Mouse (Mus musculus): ENCODE results near the gene Ing4. TPM values are rescaled to one million over a fixed set of nuclear protein-coding genes. Genes with fewer than 3 reads are reported as not detected.

The Ing4 gene
- polyA plus RNA-seq, 1 experiment from 2014 or later: 105 TPM

- no peak overlapping the region for H3K4me2 ChIP-seq (ENCODE audit: low read depth, low read length)
- no peaks in the 10 kb centered on the region for H3K36me3 ChIP-seq (ENCODE audit: control insufficient read depth, insufficient read depth, low read length)
- H3K27ac ChIP-seq (ENCODE audit: low read depth, low read length): no peak overlapping the region
- H3K9ac ChIP-seq (replicated peaks; ENCODE audit: low read depth, low read length): no peak overlapping the region
- H3K9me3 ChIP-seq (ENCODE audit: control insufficient read depth, low read length): no peaks in the 10 kb centered on the region
- no peak overlapping the region for H3K4me3 ChIP-seq (ENCODE audit: low read depth, low read length)
- peaks cover 22% of the 10 kb centered on the region for H3K4me1 ChIP-seq (ENCODE audit: control insufficient read depth, insufficient read depth, low read length)
- ATAC-seq (ENCODE audit: low read depth): no peak
- WGBS: 92% methylated on average over 5 of the region's 5 CpGs
- no peaks in the 10 kb centered on the region; the same call in 1 of the 2 replicates for H3K27me3 ChIP-seq (ENCODE audit: control insufficient read depth, insufficient read depth, low read length)
Observed at GRCm38 (mm10) chr6:125092372-125092771, 52.8 kb downstream of the Ing4 start.

GRCm38 (mm10) chr6:125094843-125095242 is 55.3 kb downstream of the Ing4 start:
- no peak for ATAC-seq (ENCODE audit: low read depth)

GRCm38 (mm10) chr6:125095391-125096278 is 56.1 kb downstream of the Ing4 start, which contains the start of gene Chd4:
Gene Chd4 (plus strand): TSS chr6:125095981.
- peak within 1 kb of the TSS; percentile 91 for H3K27ac ChIP-seq (ENCODE audit: low read depth, low read length)
- peaks cover 17% of the 10 kb centered on the region for H3K36me3 ChIP-seq (ENCODE audit: control insufficient read depth, insufficient read depth, low read length)
- H3K4me3 ChIP-seq (ENCODE audit: low read depth, low read length): peak within 1 kb of the TSS; percentile 93
- WGBS: 3% methylated on average over 34 of the region's 45 CpGs
- H3K9ac ChIP-seq (replicated peaks; ENCODE audit: low read depth, low read length): peak within 1 kb of the TSS; percentile 92
- peaks cover 27% of the 10 kb centered on the region for H3K4me1 ChIP-seq (ENCODE audit: control insufficient read depth, insufficient read depth, low read length)
- H3K27me3 ChIP-seq (ENCODE audit: control insufficient read depth, insufficient read depth, low read length): no peaks in the 10 kb centered on the region; the same call in 1 of the 2 replicates
- ATAC-seq (ENCODE audit: low read depth): peak; percentile 77
- no peaks in the 10 kb centered on the region for H3K9me3 ChIP-seq (ENCODE audit: control insufficient read depth, low read length)
- peak within 1 kb of the TSS; percentile 91 for H3K4me2 ChIP-seq (ENCODE audit: low read depth, low read length)

More at GRCm38 (mm10) chr6:125094843-125095242, 55.3 kb downstream of the Ing4 start:
- peak overlapping the region; percentile 91 for H3K27ac ChIP-seq (ENCODE audit: low read depth, low read length)
- peaks cover 35% of the 10 kb centered on the region for H3K4me1 ChIP-seq (ENCODE audit: control insufficient read depth, insufficient read depth, low read length)
- no peaks in the 10 kb centered on the region; the same call in 1 of the 2 replicates for H3K27me3 ChIP-seq (ENCODE audit: control insufficient read depth, insufficient read depth, low read length)
- peaks cover 10% of the 10 kb centered on the region for H3K36me3 ChIP-seq (ENCODE audit: control insufficient read depth, insufficient read depth, low read length)
- H3K4me3 ChIP-seq (ENCODE audit: low read depth, low read length): no peak overlapping the region
- H3K9ac ChIP-seq (replicated peaks; ENCODE audit: low read depth, low read length): no peak overlapping the region
- no peaks in the 10 kb centered on the region for H3K9me3 ChIP-seq (ENCODE audit: control insufficient read depth, low read length)
- H3K4me2 ChIP-seq (ENCODE audit: low read depth, low read length): no peak overlapping the region
- WGBS: 59% methylated on average over 3 of the region's 3 CpGs

- Histone ChIP-seq H3K4me2 (ENCODE audit: low read depth, low read length) (peak overlapping the region; percentile 91), H3K9me3 (ENCODE audit: control insufficient read depth, low read length) (no peaks in the 10 kb centered on the region), H3K4me1 (ENCODE audit: control insufficient read depth, insufficient read depth, low read length) (peaks cover 27% of the 10 kb centered on the region), H3K27ac (ENCODE audit: low read depth, low read length) (peak overlapping the region; percentile 91), H3K4me3 (ENCODE audit: low read depth, low read length) (peak overlapping the region; percentile 93), H3K9ac (replicated peaks; ENCODE audit: low read depth, low read length) (peak overlapping the region; percentile 92), H3K36me3 (ENCODE audit: control insufficient read depth, insufficient read depth, low read length) (peaks cover 23% of the 10 kb centered on the region), H3K27me3 (ENCODE audit: control insufficient read depth, insufficient read depth, low read length) (no peaks in the 10 kb centered on the region; the same call in 1 of the 2 replicates)
- WGBS: 2% methylated on average over 15 of the region's 32 CpGs
- no peak for ATAC-seq (ENCODE audit: low read depth)
Observed at GRCm38 (mm10) chr6:125096279-125096596, 56.7 kb downstream of the Ing4 start.

GRCm38 (mm10) chr6:125096597-125097345 is 57.2 kb downstream of the Ing4 start:
- ATAC-seq (ENCODE audit: low read depth): peak; percentile 48
- H3K4me3 ChIP-seq (ENCODE audit: low read depth, low read length): peak overlapping the region; percentile 93
- peaks cover 27% of the 10 kb centered on the region for H3K4me1 ChIP-seq (ENCODE audit: control insufficient read depth, insufficient read depth, low read length)
- peak overlapping the region; percentile 91 for H3K4me2 ChIP-seq (ENCODE audit: low read depth, low read length)
- no peaks in the 10 kb centered on the region for H3K9me3 ChIP-seq (ENCODE audit: control insufficient read depth, low read length)
- H3K36me3 ChIP-seq (ENCODE audit: control insufficient read depth, insufficient read depth, low read length): peaks cover 29% of the 10 kb centered on the region
- H3K27me3 ChIP-seq (ENCODE audit: control insufficient read depth, insufficient read depth, low read length): no peaks in the 10 kb centered on the region; the same call in 1 of the 2 replicates
- peak overlapping the region; percentile 91 for H3K27ac ChIP-seq (ENCODE audit: low read depth, low read length)
- peak overlapping the region; percentile 92 for H3K9ac ChIP-seq (replicated peaks; ENCODE audit: low read depth, low read length)
- WGBS: 1% methylated on average over 31 of the region's 44 CpGs

GRCm38 (mm10) chr6:125097346-125097689 is 57.8 kb downstream of the Ing4 start:
- H3K4me2 ChIP-seq (ENCODE audit: low read depth, low read length): peak overlapping the region; percentile 91
- H3K9ac ChIP-seq (replicated peaks; ENCODE audit: low read depth, low read length): peak overlapping the region; percentile 92
- H3K9me3 ChIP-seq (ENCODE audit: control insufficient read depth, low read length): no peaks in the 10 kb centered on the region
- WGBS: under 1% methylated on average over 12 of the region's 12 CpGs
- peak overlapping the region; percentile 91 for H3K27ac ChIP-seq (ENCODE audit: low read depth, low read length)
- no peaks in the 10 kb centered on the region; the same call in 1 of the 2 replicates for H3K27me3 ChIP-seq (ENCODE audit: control insufficient read depth, insufficient read depth, low read length)
- H3K4me3 ChIP-seq (ENCODE audit: low read depth, low read length): peak overlapping the region; percentile 93
- H3K4me1 ChIP-seq (ENCODE audit: control insufficient read depth, insufficient read depth, low read length): peaks cover 27% of the 10 kb centered on the region
- ATAC-seq (ENCODE audit: low read depth): peak; percentile 12; the same call in 1 of the 2 replicates
- H3K36me3 ChIP-seq (ENCODE audit: control insufficient read depth, insufficient read depth, low read length): peaks cover 34% of the 10 kb centered on the region

- Histone ChIP-seq H3K27ac (ENCODE audit: low read depth, low read length) (no peak overlapping the region), H3K9me3 (ENCODE audit: control insufficient read depth, low read length) (no peaks in the 10 kb centered on the region), H3K36me3 (ENCODE audit: control insufficient read depth, insufficient read depth, low read length) (peaks cover 40% of the 10 kb centered on the region), H3K4me3 (ENCODE audit: low read depth, low read length) (peak overlapping the region; percentile 93), H3K27me3 (ENCODE audit: control insufficient read depth, insufficient read depth, low read length) (no peaks in the 10 kb centered on the region; the same call in 1 of the 2 replicates), H3K4me2 (ENCODE audit: low read depth, low read length) (peak overlapping the region; percentile 91), H3K4me1 (ENCODE audit: control insufficient read depth, insufficient read depth, low read length) (peaks cover 27% of the 10 kb centered on the region), H3K9ac (replicated peaks; ENCODE audit: low read depth, low read length) (peak overlapping the region; percentile 92)
- no peak for ATAC-seq (ENCODE audit: low read depth)
- WGBS: 55% methylated on average over 8 of the region's 8 CpGs
Observed at GRCm38 (mm10) chr6:125097951-125098350, 58.4 kb downstream of the Ing4 start.

GRCm38 (mm10) chr6:125098513-125098912 is 59.0 kb downstream of the Ing4 start:
- H3K27me3 ChIP-seq (ENCODE audit: control insufficient read depth, insufficient read depth, low read length): no peaks in the 10 kb centered on the region; the same call in 1 of the 2 replicates
- H3K4me3 ChIP-seq (ENCODE audit: low read depth, low read length): peak overlapping the region; percentile 93
- H3K4me1 ChIP-seq (ENCODE audit: control insufficient read depth, insufficient read depth, low read length): peaks cover 27% of the 10 kb centered on the region
- H3K4me2 ChIP-seq (ENCODE audit: low read depth, low read length): peak overlapping the region; percentile 91
- no peak for ATAC-seq (ENCODE audit: low read depth)
- H3K9me3 ChIP-seq (ENCODE audit: control insufficient read depth, low read length): no peaks in the 10 kb centered on the region
- 53% methylated on average over 3 of the region's 3 CpGs for WGBS
- no peak overlapping the region; the same call in 1 of the 2 replicates for H3K27ac ChIP-seq (ENCODE audit: low read depth, low read length)
- peak overlapping the region; percentile 41 for H3K9ac ChIP-seq (replicated peaks; ENCODE audit: low read depth, low read length)
- H3K36me3 ChIP-seq (ENCODE audit: control insufficient read depth, insufficient read depth, low read length): peaks cover 43% of the 10 kb centered on the region
